Mouse (Mus musculus): ENCODE measurements around the gene Vps45. TPM values are rescaled to one million over a fixed set of nuclear protein-coding genes. Genes with fewer than 3 reads are reported as not detected.
A peak's percentile ranks its signal among the peaks of the same experiment; 100 is the strongest.
"Not testable (repeated sequence)": the region's sequence is repeated elsewhere in the genome, so short reads cannot be mapped to it uniquely, and the experiment has no call there.

The Vps45 gene
- polyA plus RNA-seq, 1 experiment from 2014 or later = 17.3 TPM

DNA sequence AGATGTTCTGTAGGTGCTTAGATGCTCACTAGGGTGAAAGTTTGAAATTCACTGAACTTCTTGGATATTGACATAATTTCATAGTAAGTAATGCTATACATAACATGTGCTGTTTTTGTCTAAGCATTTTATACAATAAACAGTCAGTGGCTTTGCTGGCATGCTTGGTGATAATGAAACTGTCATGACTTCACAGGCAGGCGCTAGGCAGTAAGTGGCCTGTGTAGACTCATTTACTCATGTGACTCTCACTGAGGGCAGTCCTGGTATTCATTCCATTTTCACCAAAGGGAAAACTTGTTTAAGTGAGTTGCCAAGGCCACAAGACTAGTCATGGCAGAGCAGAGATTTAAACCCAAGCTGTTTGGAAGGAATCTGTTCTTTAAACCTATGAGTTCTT is 89.0 kb downstream of the Vps45 start:
- Histone ChIP-seq H3K4me3 (replicated peaks) (no peak overlapping the region), H3K27ac (no peak overlapping the region), H3K9ac (no peak overlapping the region), H3K36me3 (no peaks in the 10 kb centered on the region), H3K4me1 (replicated peaks) (peaks cover 6% of the 10 kb centered on the region; the same call in 1 of the 2 replicates), H3K9me3 (replicated peaks) (no peaks in the 10 kb centered on the region), H3K27me3 (peaks cover 29% of the 10 kb centered on the region), H3K4me2 (no peak overlapping the region)
- no peak for DNase-seq
- ATAC-seq (ENCODE audit: low read depth) = no peak
- 88% methylated on average over 1 of the region's 1 CpGs for WGBS (ENCODE audit: insufficient replicate concordance)

DNA sequence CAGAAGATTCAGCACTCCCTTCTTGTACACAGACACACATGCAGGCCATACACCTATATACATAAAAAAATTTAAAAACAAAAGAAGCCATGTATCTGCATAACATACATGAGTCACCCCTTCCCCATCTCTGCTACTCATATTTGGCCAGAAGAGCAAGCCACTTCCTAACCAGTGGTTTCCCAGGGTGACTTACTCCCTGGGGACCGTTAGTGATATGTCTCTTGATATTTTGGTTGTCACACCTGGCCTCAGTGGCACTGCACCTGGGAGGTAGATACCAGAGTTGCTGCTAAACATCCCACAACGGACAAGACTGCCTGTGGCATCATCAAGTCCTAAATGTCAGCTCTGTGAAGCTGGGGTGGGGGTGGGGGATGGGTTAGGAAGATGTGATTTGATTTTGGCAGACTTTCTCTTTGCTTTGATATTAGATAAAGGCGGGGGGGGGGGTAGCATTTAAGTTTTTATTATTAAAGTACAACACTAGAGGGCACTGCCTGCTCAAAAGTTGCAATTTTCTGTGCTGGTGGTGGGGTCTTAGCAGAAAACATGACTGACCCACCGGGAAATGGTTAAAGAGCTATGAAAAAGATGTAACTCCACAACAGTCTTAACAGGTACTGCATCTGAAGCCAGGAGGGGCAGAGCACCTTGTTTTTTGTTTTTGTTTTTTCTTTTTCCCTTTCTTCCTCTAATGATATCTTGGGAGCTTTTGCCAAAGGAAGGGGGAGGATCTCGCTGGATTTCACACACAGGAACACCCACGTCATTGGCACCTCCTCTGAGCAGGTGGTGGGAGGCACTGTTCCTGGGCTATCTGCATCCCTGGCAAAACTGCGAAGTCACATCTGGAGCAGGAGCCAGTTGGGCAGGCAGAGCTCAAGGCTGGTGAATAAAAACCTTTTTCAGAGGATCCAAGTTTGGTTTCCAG is 92.5 kb downstream of the Vps45 start:
- DNase-seq (no peak), ATAC-seq (ENCODE audit: low read depth) (no peak)
- WGBS (ENCODE audit: insufficient replicate concordance) = 8% methylated on average over 7 of the region's 7 CpGs
- no peak overlapping the region for H3K27ac ChIP-seq
- H3K9me3 ChIP-seq (replicated peaks) = no peaks in the 10 kb centered on the region
- H3K4me2 ChIP-seq = no peak overlapping the region
- no peaks in the 10 kb centered on the region; the same call in 1 of the 2 replicates for H3K4me1 ChIP-seq (replicated peaks)
- H3K27me3 ChIP-seq = no peaks in the 10 kb centered on the region
- H3K4me3 ChIP-seq (replicated peaks) = no peak overlapping the region
- no peaks in the 10 kb centered on the region for H3K36me3 ChIP-seq
- H3K9ac ChIP-seq = no peak overlapping the region

DNA sequence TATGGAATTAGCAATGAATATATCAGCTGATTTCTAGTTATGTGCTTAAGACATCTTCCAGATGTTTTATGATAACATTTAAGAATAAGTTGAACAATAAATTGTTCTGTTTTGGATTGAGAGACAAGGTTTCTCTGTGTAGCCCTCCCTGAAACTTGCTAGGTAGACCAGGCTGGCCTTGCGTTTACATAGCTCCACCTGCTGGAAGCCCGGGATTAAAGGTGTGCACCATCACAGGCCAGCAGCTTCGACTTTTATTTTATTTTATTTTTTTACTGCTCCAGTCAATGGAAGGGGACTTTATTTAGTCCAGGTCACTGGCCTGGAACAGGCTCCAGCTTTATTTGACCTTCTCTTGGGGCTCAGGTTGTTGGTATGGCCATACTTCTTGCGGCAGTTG is 94.6 kb downstream of the Vps45 start:
- ATAC-seq (ENCODE audit: low read depth) (no peak), DNase-seq (no peak)
- no peak overlapping the region for H3K27ac ChIP-seq
- H3K9ac ChIP-seq = no peak overlapping the region
- H3K27me3 ChIP-seq = no peaks in the 10 kb centered on the region
- no peaks in the 10 kb centered on the region for H3K9me3 ChIP-seq (replicated peaks)
- 38% methylated on average over 4 of the region's 4 CpGs for WGBS (ENCODE audit: insufficient replicate concordance)
- H3K36me3 ChIP-seq = no peaks in the 10 kb centered on the region
- no peak overlapping the region for H3K4me2 ChIP-seq
- H3K4me1 ChIP-seq (replicated peaks) = no peaks in the 10 kb centered on the region; the same call in 1 of the 2 replicates
- H3K4me3 ChIP-seq (replicated peaks) = no peak overlapping the region

DNA sequence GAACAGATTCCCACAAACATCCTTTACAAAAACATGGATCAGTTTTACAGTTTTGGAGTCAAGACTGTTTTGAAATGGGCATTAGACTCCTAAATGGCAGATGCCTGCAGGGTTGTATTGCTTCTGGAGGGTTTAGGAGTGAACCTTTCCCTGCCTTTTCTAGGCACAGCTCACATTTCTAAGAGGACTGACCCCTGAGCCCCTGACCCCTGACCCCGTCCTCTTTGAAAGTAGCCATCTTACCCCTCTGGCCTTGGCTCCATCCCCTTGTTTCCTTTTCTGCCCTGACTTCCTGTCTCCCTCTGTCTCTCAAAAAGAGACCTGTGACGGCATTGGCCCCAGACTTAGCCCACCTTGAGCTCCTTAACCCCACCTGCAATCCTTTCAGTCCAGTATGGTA is 95.0 kb downstream of the Vps45 start:
- no peak for DNase-seq
- Histone ChIP-seq H3K36me3 (no peaks in the 10 kb centered on the region), H3K9ac (no peak overlapping the region), H3K4me1 (replicated peaks) (peaks cover 2% of the 10 kb centered on the region; the same call in 1 of the 2 replicates), H3K9me3 (replicated peaks) (no peaks in the 10 kb centered on the region), H3K4me3 (replicated peaks) (no peak overlapping the region), H3K27me3 (no peaks in the 10 kb centered on the region), H3K4me2 (no peak overlapping the region), H3K27ac (no peak overlapping the region)
- ATAC-seq (ENCODE audit: low read depth) = no peak
- 52% methylated on average over 2 of the region's 2 CpGs for WGBS (ENCODE audit: insufficient replicate concordance)

DNA sequence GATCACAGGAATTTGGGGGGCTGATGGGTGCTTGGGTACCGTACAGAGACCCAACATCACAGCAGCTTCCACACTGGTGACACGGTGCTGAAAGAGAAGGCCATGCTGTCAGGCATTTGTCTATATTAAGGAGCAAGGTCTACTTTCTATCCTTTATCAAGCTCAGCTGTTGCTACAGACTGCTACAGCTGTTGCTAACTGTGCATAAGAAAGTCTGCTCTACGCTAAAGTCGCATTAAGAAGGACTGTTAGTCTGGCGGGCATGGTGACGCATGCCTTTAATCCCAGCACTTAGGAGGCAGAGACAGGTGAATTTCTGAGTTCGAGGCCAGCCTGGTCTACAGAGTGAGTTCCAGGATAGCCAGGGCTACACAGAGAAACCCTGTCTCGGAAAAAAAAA is 96.1 kb downstream of the Vps45 start:
- H3K4me2 ChIP-seq; H3K27ac ChIP-seq; H3K9me3 ChIP-seq (replicated peaks); ATAC-seq (ENCODE audit: low read depth); H3K4me3 ChIP-seq (replicated peaks); DNase-seq; H3K27me3 ChIP-seq; H3K9ac ChIP-seq; H3K36me3 ChIP-seq: not testable (repeated sequence)
- WGBS (ENCODE audit: insufficient replicate concordance) = 70% methylated on average over 8 of the region's 8 CpGs
- peaks cover 10% of the 10 kb centered on the region for H3K4me1 ChIP-seq (replicated peaks)

DNA sequence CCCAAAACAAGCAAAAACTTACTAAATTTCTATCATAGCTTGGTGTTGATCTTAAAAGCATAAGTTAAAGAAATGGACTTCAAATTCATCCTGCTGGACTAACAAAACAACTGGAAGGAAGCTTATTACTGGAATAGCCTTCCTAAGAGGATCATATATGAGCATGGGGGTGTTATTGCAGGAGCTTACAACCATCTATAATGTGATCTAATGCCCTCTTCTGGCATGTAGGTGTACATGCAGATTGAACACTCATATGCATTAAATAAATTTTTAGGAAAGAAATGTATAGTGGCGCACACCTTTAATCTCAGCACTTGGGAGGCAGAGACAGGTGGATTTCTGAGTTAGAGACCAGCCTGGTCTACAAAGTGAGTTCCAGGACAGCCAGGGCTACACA is 98.5 kb downstream of the Vps45 start:
- Histone ChIP-seq H3K9ac (no peak overlapping the region), H3K4me1 (replicated peaks) (peaks cover 30% of the 10 kb centered on the region), H3K4me3 (replicated peaks) (no peak overlapping the region), H3K9me3 (replicated peaks) (no peaks in the 10 kb centered on the region), H3K27me3 (no peaks in the 10 kb centered on the region), H3K4me2 (no peak overlapping the region), H3K36me3 (no peaks in the 10 kb centered on the region), H3K27ac (no peak overlapping the region)
- 82% methylated on average over 1 of the region's 1 CpGs for WGBS (ENCODE audit: insufficient replicate concordance)
- ATAC-seq (ENCODE audit: low read depth) (no peak), DNase-seq (no peak)

DNA sequence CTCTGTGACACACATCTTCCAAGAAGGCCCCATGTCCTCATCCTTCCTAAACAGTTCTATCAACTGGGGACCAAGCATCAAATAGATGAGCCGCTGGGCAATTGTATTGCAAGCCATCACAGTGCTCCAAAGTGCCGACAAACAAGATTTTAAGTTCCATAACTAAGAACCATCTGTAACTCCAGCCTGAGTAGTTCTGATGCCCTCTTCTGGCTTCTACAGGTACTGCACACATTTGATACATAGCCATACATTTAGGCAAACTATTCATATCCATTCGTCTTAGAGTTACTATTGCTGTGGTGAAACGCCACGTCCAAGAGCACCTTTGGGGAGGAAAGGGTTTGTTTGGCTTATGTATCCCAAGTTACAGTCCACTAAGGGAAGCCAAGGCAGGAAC is 99.2 kb downstream of the Vps45 start:
- no peaks in the 10 kb centered on the region for H3K27me3 ChIP-seq
- H3K4me1 ChIP-seq (replicated peaks) = peaks cover 33% of the 10 kb centered on the region
- ATAC-seq (ENCODE audit: low read depth) (no peak), DNase-seq (peak; percentile 37)
- no peak overlapping the region for H3K9ac ChIP-seq
- WGBS (ENCODE audit: insufficient replicate concordance) = 57% methylated on average over 5 of the region's 5 CpGs
- H3K9me3 ChIP-seq (replicated peaks) = no peaks in the 10 kb centered on the region
- no peak overlapping the region for H3K27ac ChIP-seq
- no peak overlapping the region for H3K4me3 ChIP-seq (replicated peaks)
- H3K4me2 ChIP-seq = no peak overlapping the region
- no peaks in the 10 kb centered on the region for H3K36me3 ChIP-seq

DNA sequence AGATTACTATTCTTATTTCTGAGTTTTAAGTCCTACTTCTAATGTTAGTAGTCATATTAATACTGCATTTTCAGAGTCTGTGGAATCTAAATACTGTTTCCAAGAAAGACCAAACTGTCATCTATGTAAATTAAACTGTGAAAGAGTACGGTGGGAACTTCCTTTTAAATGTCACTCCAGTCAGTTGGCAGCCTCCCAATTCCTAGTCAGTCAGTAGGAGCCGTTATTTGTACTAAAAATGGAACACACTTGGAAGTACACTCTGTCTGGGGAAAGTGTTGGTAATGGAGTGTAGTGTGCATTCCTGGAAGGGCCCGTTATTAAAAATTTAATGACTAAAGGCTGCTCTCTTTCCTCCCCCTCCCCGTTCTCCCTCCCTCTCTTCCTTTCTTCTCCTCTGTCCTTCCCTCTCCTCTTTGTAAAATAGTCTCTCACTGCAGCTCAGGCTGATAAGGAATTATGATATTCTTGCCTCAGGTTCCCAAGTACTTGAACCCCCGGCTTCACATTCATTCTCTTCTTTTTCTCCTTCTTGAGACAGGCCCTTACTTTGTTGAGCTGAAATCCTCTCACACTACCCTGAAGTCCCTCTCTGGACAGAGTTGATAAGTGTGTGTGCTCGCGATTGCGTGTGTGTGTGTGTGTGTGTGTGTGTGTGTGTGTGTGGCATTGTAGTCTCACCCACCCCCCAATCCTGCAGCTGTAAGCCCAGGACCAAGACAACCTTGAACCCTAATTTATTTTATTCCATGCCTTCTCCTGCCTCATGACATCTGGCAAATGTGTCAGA is 100.7 kb downstream of the Vps45 start:
- Histone ChIP-seq H3K4me1 (replicated peaks) (peaks cover 38% of the 10 kb centered on the region), H3K4me3 (replicated peaks) (no peak overlapping the region), H3K9ac (no peak overlapping the region), H3K36me3 (no peaks in the 10 kb centered on the region), H3K4me2 (no peak overlapping the region), H3K27ac (no peak overlapping the region; the same call in 1 of the 2 replicates), H3K9me3 (replicated peaks) (no peaks in the 10 kb centered on the region), H3K27me3 (no peaks in the 10 kb centered on the region)
- DNase-seq = no peak
- WGBS (ENCODE audit: insufficient replicate concordance) = 28% methylated on average over 8 of the region's 8 CpGs
- no peak for ATAC-seq (ENCODE audit: low read depth)

DNA sequence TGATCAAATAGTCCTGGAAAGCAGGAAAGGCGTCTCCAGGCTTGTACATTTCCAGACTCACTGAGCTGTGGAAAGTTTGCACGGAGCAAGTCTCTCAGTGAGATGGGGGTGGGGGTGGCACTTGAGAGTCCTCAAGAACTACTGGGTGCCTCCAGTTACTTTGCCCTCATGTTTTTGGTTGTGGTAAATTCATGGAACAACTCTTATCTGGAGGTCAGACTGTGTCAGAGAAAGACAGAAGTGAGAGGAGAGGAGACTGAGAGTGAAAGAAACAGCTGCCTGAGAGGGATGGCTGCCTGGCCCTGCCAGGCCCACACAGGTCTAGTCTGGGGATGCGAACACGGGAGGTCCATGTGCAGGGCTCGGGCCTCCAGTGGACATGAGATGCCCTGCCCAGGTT is 102.9 kb downstream of the Vps45 start:
- no peak for DNase-seq
- Histone ChIP-seq H3K4me3 (replicated peaks) (no peak overlapping the region), H3K27ac (no peak overlapping the region), H3K36me3 (no peaks in the 10 kb centered on the region), H3K27me3 (no peaks in the 10 kb centered on the region), H3K4me1 (replicated peaks) (peaks cover 50% of the 10 kb centered on the region), H3K4me2 (no peak overlapping the region), H3K9me3 (replicated peaks) (no peaks in the 10 kb centered on the region), H3K9ac (no peak overlapping the region)
- no peak for ATAC-seq (ENCODE audit: low read depth)
- WGBS (ENCODE audit: insufficient replicate concordance) = 71% methylated on average over 5 of the region's 5 CpGs

DNA sequence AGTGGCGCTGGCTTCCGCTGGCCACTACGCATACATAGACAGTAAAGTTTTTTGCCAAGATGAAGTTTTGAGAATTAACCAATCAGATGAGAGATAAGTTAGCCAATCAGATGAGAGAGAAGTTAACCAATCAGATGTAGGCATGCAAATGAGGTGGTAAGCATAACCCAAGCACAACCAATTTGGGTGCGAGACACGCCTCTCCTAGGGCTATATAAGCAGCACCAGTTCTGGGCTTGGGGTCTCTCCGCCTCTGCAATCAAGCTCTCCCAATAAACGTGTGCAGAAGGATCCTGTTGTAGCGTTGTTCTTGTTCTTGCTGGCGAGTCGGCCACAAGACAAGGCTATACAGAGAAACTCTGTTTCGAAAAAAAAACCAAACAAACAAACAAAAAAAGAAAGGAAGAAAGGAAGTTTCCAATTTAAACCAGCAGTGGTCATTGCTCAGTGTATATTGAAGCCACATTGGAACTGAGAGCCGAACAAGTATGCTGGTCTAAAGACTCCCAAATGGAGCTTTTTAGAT is 103.6 kb downstream of the Vps45 start:
- H3K27ac ChIP-seq; ATAC-seq (ENCODE audit: low read depth): not testable (repeated sequence)
- 79% methylated on average over 12 of the region's 12 CpGs for WGBS (ENCODE audit: insufficient replicate concordance)

DNA sequence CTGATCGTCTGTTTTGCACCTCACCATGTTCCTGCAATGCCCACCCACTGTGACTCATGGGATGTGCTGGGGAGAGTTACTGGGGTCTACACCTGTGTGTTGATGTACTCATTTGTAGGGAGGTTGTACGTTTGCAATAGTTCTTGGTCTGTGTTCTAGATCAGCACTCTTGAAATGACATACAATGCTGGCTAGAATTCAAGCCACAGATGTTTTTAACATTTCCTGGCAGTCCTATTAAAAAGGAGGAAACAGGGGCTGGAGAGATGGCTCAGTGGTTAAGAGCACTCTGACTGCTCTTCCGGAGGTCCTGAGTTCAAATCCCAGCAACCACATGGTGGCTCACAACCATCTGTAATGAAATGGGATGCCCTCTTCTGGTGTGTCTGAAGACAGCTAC is 104.7 kb downstream of the Vps45 start:
- Histone ChIP-seq H3K9ac (no peak overlapping the region), H3K27ac (no peak overlapping the region), H3K4me3 (replicated peaks) (no peak overlapping the region), H3K4me1 (replicated peaks) (peaks cover 63% of the 10 kb centered on the region), H3K9me3 (replicated peaks) (no peaks in the 10 kb centered on the region), H3K36me3 (peaks cover 3% of the 10 kb centered on the region; the same call in 1 of the 2 replicates), H3K27me3 (no peaks in the 10 kb centered on the region), H3K4me2 (no peak overlapping the region)
- DNase-seq = no peak
- WGBS (ENCODE audit: insufficient replicate concordance) = 58% methylated on average over 3 of the region's 3 CpGs
- no peak for ATAC-seq (ENCODE audit: low read depth)

More for the DNA sequence above, 103.6 kb downstream of the Vps45 start:
- H3K9me3 ChIP-seq (replicated peaks); H3K4me3 ChIP-seq (replicated peaks); H3K36me3 ChIP-seq; H3K9ac ChIP-seq; H3K27me3 ChIP-seq; H3K4me2 ChIP-seq; DNase-seq: not testable (repeated sequence)
- H3K4me1 ChIP-seq (replicated peaks) = peaks cover 54% of the 10 kb centered on the region
